Mouse (Mus musculus) neural tube, embryonic 10.5 days (tissue): Measurements from ENCODE around the gene Hibadh.
"Not testable (repeated sequence)": the region's sequence is repeated elsewhere in the genome, so short reads cannot be mapped to it uniquely, and the experiment has no call there.

Source experiments
- DNase-seq: peaks from one replicate; pipeline ENCODE4 v3.0.0-alpha.2; 2017; ENCODE audit warnings: low spot score; ENCODE audit errors: extremely low spot score

Hibadh gene

DNA sequence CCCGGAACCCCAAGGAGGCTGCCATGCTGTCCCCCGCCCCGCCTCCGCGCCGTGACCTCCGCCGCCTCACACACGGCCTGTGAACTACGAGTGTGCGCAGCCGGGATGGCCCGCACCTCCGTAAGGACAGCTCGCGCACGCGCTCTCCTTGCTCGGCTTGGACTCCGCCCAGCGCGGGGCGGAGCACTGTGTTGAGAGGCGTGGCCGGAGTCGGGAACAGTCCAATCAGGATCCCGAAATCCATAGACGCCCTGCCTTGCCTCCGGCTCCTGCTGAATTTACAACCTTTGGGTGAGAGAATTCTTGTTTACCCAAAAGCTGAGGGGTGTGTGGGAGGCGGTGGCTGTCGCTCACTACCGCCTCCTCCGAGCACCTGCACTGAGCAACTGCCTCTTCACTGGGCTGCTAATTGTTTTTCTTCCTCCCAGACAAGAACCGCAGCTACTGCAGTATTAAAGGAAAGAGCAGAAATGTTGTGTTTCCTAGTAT lies at the start of gene Hibadh:
Hibadh (minus strand) TSS at position 166 of the 489 bp plus-strand sequence.
- DNase-seq, result peak; percentile 98

- no peak for DNase-seq
Measured at GRCm38 (mm10) chr6:52686901-52687500, 46.8 kb upstream of the Hibadh start.

GRCm38 (mm10) chr6:52682607-52683006 lies 42.4 kb upstream of the Hibadh start:
- DNase-seq, result no peak

DNA sequence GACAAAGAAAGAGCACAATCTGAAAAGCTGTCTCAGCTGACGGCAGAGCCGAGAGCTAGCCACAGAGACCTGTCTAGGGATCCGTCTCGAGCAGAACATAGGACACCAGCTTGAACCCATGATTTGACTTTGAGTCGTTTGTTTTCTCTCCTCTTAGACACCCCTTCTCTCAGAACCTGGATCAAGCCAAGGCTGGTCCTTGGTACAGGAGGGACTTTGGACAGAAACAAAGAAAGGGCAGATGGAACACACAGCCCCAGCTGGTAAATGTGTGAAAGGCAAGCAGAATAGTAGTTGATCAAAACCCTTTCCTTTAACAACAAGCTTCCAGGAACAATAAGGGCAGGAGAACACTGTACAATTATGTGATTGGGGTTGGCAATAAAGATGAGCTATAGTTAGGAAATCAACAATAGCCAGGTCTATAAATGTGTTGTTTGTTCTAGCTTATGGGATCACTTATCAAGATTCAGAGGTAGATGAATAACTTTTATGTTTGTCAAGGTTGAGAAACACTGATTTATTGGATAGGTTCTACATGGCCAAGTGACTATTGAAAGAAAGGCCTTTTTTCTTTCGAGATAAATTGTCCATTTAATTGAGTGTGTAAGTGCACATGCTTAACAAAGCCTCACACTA lies 41.8 kb upstream of the Hibadh start:
- no peak for DNase-seq

DNA sequence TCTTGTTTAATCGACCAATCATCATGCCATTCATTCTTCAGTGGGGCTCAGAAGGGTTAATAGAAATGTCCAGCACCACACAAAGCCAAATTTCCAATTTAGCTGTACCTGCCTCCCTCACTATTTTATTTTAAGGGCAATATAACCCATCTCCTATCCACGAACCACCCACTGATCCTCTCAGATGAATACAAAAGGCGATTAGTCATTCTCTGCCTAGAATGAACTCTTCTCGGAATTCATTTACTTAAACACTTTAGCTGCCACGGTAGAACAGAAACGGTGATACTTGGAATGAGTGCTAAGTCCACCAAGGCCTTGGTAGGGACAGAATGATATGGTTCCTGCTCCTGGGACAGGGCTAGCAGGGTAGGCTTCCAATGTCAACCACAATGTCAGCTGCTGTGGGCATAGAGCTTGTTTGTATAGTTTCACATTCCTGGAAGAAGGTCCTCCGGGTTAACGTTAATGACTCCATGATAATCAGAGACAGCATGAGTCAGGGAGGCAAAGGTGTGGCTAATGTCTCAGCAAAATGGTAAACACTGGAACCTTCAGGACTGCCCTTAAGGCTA lies 40.4 kb upstream of the Hibadh start:
- no peak for DNase-seq

DNA sequence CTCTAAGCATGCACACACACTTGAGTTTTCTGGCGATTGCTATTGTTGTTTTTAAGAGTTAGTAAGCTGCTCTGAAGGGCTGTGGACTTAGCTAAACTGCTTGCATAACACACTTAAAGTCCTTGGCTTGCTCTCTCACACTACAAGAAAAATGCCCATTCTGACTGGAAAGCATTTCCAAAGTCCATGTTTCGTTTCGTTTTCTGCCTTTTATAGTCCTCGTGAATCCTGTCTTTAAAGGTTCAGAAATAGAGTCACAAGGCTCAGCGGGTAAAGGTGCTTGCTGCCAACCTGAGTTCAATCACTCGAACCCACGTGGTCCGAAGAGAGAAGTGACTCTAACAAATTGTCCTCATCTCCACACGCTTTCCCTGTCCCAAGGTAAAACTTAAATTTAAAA lies 39.4 kb upstream of the Hibadh start:
- DNase-seq, result no peak

DNA sequence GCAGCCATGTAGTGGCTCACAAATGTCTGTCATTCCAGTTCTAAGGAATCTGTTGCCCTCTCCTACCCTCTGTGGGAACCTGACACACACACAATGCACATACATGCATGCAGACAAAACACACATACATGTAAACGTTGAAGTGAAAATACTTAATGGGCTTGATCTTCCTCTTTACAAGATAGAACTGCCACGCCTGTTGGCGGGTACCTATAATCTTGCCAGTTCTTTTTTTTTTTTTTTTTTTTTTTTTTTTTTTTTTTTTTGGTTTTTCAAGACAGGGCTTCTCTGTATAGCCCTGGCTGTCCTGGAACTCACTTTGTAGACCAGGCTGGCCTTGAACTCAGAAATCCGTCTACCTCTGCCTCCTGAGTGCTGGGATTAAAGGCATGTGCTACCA lies 37.3 kb upstream of the Hibadh start:
- not testable (repeated sequence) for DNase-seq

GRCm38 (mm10) chr6:52675222-52675921 lies 35.2 kb upstream of the Hibadh start:
- no peak for DNase-seq

- DNase-seq, result no peak
Measured at GRCm38 (mm10) chr6:52674541-52674940, 34.4 kb upstream of the Hibadh start.

DNA sequence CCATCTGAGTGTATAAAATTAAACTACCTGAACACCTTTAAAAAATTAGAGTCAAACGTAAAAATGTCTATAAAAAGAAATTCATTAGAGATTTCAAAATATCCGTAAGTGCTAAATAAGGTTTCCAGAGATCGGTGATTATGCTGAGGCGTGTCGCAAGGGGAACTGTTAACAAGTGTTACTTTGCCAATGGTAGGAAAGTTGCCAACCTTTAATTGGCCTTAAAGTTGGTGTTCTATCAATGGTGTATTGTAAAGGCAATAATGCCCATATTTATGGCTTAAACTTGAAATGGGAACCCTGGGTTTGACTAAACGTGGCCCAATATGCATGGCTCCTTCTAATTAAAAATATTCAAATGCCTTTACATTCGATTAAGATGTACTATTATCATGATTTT lies 33.5 kb upstream of the Hibadh start:
- DNase-seq, result no peak

DNA sequence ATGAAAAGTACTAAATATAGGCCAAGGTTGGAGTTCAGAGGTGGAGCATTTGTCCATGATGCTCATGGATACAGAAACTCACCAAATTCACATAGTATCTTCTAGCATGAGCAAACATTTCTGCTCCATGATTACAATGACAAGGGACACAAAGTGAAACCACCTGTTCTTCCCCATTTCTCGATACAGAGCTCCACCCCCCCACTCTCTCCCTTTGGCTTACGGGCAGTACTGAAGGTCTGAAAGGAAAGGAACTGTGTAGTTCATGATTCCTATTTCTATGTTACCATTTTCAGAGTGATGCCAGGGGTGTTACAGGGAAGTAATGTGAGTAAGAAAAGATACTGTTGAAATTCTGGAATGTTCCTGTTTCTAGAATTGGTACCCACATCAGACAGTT lies 32.4 kb upstream of the Hibadh start:
- no peak for DNase-seq

GRCm38 (mm10) chr6:52671791-52672190 lies 31.6 kb upstream of the Hibadh start:
- no peak for DNase-seq

- not testable (repeated sequence) for DNase-seq
Measured at GRCm38 (mm10) chr6:52669878-52670277, 29.7 kb upstream of the Hibadh start.

- DNase-seq, result no peak
Measured at GRCm38 (mm10) chr6:52667641-52668040, 27.5 kb upstream of the Hibadh start.

- DNase-seq, result no peak
Measured at GRCm38 (mm10) chr6:52663021-52663420, 22.8 kb upstream of the Hibadh start.

- DNase-seq, result no peak
Measured at GRCm38 (mm10) chr6:52655266-52655665, 15.1 kb upstream of the Hibadh start.

GRCm38 (mm10) chr6:52648806-52649205 lies 8.6 kb upstream of the Hibadh start:
- peak; percentile 17 for DNase-seq

DNA sequence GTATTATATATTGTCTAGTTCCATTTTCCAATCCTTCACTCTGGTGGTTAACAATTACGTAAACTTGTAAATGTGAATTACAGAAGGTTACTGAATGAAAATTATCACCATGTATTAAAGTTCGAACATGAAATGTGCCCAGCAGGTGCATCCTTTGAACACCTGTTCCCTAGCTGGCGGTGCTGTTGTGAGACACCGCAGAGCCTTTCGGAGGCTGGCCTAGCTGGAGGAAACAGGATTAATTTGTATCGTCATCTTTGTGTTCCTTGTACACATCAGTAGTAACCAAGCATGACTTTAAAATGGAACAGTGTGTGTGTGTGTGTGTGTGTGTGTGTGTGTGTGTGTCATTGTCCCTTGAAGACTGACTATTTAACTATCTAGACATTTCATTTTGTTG lies 7.8 kb upstream of the Hibadh start:
- DNase-seq, result no peak

DNA sequence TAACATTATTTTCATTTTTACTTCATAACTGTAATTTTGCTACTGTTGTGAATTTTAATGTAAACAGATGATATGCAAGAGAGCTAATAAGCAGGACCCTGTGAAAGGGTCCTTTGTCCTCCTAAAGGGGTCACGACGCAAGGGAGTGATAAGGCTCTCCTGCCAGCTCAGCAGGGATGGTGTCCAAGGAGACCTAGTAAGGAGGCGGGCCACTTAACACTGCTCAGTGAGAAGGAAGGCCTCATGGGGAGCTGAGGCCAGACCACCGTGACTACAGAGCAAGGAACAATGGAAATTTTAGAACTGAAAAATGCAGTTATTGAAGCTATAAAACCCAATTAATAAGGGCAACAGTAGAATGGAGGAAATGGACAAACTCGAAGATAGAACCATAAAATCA lies 5.7 kb upstream of the Hibadh start:
- DNase-seq, result no peak

DNA sequence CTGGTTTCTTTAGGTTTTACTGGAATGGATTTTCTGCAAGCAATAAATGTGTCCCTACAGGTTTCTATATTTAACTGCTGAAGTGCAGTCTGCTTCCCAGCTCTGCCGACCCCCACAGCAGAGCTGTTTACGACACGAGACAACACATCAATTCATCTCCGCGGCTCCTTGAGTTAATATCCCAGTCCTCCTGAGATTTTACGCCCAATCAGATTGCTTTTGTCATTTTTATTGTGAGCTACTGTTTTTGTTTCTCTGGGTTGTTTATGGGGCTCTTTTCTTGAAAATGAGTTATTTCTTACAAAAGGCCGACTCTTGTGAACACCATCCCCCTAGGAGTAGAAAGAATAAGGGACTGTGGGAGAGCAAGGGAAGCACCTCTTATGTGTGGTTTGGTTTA lies 2.0 kb upstream of the Hibadh start:
- no peak for DNase-seq

- no peak for DNase-seq
Measured at GRCm38 (mm10) chr6:52641076-52641475, 887 bp upstream of the Hibadh start.

DNA sequence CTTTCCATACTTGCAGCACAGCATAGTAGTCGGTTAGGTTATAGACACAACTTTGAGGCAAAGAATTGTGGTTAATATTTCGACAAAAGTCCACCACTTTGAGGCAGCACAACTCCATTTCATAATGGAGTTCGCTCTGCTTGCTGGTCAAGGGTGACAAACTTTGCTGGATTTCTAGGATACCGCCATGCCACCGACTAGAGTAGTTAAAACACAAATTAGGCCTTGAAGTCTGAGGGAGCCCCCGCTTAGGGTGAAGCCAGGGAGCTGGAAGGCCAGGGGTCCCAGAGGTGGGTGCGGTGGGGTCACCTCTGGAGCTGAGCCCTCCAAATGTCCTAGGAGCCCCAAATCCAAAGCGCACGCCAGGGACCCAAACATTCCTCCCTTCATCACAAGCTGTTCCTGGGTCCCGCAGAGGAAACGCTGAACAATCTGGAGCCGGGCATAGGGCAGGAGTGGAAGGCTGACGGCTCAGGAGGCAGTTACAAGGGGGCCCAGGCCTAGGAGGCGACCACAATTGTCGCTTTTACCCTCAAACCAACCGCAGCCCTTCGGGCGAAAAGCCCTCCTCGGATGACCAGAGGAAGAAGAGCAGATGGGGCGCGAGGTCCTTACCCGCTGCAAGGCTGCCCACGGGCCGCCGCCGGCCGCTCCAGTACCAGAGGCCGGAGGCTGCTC lies 504 bp downstream of the Hibadh start:
- DNase-seq, result no peak
